Mouse (Mus musculus) cerebellum, postnatal 4 days (tissue): Measurements from ENCODE around the gene Ppp1r36.

Experiments
- DNase-seq, 2 experiments: peaks; one replicate each; pipeline ENCODE4 v3.0.0; 2022; ENCODE audit warnings: low spot score in 2 of 2, mixed read lengths in 1 of 2

Gene Ppp1r36

GRCm38 (mm10) chr12:76417433-76417854, at the start of gene Ppp1r36:
Ppp1r36 (plus strand) TSS chr12:76417538.
- no peak for DNase-seq

- no peak for DNase-seq
Measured at GRCm38 (mm10) chr12:76368201-76368789, 49.0 kb upstream of the Ppp1r36 start.

GRCm38 (mm10) chr12:76368790-76369205, 48.5 kb upstream of the Ppp1r36 start:
- DNase-seq, result peak; percentile 36 to 72

- DNase-seq, result peak; percentile 70 to 88
Measured at GRCm38 (mm10) chr12:76369206-76369977, 47.9 kb upstream of the Ppp1r36 start, which contains the start of gene Zbtb25. Zbtb25 (minus strand) TSS chr12:76369602.

GRCm38 (mm10) chr12:76369978-76370830, 47.1 kb upstream of the Ppp1r36 start, which contains the start of gene Zbtb1:
Zbtb1 (plus strand) TSS chr12:76370266.
- DNase-seq, result peak; percentile 54 to 78

- peak; percentile 48 to 62 for DNase-seq
Measured at GRCm38 (mm10) chr12:76370831-76371571, 46.3 kb upstream of the Ppp1r36 start.

GRCm38 (mm10) chr12:76372046-76372445, 45.3 kb upstream of the Ppp1r36 start:
- no peak for DNase-seq

- no peak for DNase-seq
Measured at GRCm38 (mm10) chr12:76372881-76373818, 44.2 kb upstream of the Ppp1r36 start.

- no peak for DNase-seq
Measured at GRCm38 (mm10) chr12:76373991-76374390, 43.3 kb upstream of the Ppp1r36 start.

GRCm38 (mm10) chr12:76374911-76375310, 42.4 kb upstream of the Ppp1r36 start:
- no peak for DNase-seq

GRCm38 (mm10) chr12:76375506-76375905, 41.8 kb upstream of the Ppp1r36 start:
- no peak for DNase-seq

GRCm38 (mm10) chr12:76376649-76377048, 40.7 kb upstream of the Ppp1r36 start:
- no peak for DNase-seq

- DNase-seq, result no peak
Measured at GRCm38 (mm10) chr12:76377059-76377458, 40.3 kb upstream of the Ppp1r36 start.

- DNase-seq, result no peak
Measured at GRCm38 (mm10) chr12:76377726-76378125, 39.6 kb upstream of the Ppp1r36 start.

- no peak for DNase-seq
Measured at GRCm38 (mm10) chr12:76378556-76378955, 38.8 kb upstream of the Ppp1r36 start.

- DNase-seq, result no peak
Measured at GRCm38 (mm10) chr12:76380151-76380550, 37.2 kb upstream of the Ppp1r36 start.

GRCm38 (mm10) chr12:76385342-76385741, 32.0 kb upstream of the Ppp1r36 start:
- no peak for DNase-seq

- peak in 1 of 2 experiments; percentile 19 for DNase-seq
Measured at GRCm38 (mm10) chr12:76388794-76389193, 28.5 kb upstream of the Ppp1r36 start.

- no peak for DNase-seq
Measured at GRCm38 (mm10) chr12:76391595-76392271, 25.6 kb upstream of the Ppp1r36 start.

- DNase-seq, result no peak
Measured at GRCm38 (mm10) chr12:76392979-76393378, 24.4 kb upstream of the Ppp1r36 start.
